Mouse (Mus musculus) heart, postnatal 36 days (tissue): ENCODE data around the gene 6820408C15Rik. TPM values are rescaled to one million over a fixed set of nuclear protein-coding genes. Genes with fewer than 3 reads are reported as not detected.
A peak's percentile ranks its signal among the peaks of the same experiment; 100 is the strongest.
"Not testable (repeated sequence)": the region's sequence is repeated elsewhere in the genome, so short reads cannot be mapped to it uniquely, and the experiment has no call there.

Source experiments
- DNase-seq, 2 experiments: peaks; one replicate each; pipeline ENCODE4 v3.0.0; 2021 to 2022
- intact Hi-C: fragments of 180-260 bp; cut with DNase I; formaldehyde crosslinking; loops from one replicate; pipeline ENCODE4 v1.15.1; 2025
- total RNA-seq, 2 experiments: library from RNA; stranded (reverse); gene quantifications; 2 replicates each; pipeline ENCODE4 v1.2.3; 2021

Gene 6820408C15Rik
- total RNA-seq, 2 experiments from 2014 or later: 2.0 to 2.1 TPM

- peak; percentile 87 to 88 for DNase-seq
- intact Hi-C loops: no loop called here
These were observed 9.3 kb upstream of the 6820408C15Rik start for GRCm38 (mm10) chr2:152406126-152406525.

- no peak for DNase-seq
- intact Hi-C loops: no loop called here
These were observed 5.6 kb upstream of the 6820408C15Rik start for GRCm38 (mm10) chr2:152409781-152410180.

DNA sequence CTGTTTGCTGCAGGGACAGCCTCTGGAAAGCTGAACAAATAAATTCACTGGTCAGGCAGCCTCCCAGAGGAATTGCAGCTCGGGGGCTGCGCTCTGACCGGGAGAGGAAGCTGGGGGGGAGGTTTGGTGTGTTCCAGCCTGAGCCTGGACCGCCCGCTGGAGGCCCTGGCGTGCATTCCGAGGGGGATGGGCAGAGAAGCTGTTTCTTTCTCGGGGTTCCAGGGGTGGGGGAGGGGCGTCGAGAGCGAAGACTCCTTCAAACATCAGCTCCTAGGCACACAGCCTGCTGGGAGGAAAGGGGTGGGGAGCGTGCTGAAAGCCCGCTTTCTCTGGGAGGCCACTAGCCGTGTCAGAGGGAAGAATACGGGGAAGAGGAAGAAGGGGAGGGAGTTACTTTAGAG, 4.4 kb upstream of the 6820408C15Rik start:
- DNase-seq: peak; percentile 73 to 77
- intact Hi-C loops: loop anchor here (1.0 kb wide), 1 partner anchor 14 kb away; no protein-coding TSS in a partner anchor

DNA sequence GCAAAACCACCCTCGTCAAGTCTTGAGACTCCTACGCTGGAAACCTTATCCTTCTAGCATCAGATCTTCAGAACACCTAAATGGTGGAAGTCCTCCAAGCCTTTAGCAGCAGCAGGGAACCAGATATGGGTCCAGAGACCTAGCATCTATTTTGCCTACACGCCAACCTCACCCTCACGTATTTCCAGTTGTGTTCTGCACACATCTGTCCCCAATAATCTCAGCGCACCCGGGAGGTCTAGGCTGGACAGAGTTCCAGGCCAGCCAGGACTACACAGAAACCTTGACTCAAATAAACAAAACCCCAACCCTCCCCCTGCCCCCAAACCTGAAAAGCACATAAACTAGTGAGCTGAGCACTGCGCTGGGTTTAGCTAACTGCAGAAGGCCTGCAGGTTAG, 3.9 kb upstream of the 6820408C15Rik start:
- intact Hi-C loops: loop anchor here (1.0 kb wide), 1 partner anchor 14 kb away; no protein-coding TSS in a partner anchor
- DNase-seq: no peak

DNA sequence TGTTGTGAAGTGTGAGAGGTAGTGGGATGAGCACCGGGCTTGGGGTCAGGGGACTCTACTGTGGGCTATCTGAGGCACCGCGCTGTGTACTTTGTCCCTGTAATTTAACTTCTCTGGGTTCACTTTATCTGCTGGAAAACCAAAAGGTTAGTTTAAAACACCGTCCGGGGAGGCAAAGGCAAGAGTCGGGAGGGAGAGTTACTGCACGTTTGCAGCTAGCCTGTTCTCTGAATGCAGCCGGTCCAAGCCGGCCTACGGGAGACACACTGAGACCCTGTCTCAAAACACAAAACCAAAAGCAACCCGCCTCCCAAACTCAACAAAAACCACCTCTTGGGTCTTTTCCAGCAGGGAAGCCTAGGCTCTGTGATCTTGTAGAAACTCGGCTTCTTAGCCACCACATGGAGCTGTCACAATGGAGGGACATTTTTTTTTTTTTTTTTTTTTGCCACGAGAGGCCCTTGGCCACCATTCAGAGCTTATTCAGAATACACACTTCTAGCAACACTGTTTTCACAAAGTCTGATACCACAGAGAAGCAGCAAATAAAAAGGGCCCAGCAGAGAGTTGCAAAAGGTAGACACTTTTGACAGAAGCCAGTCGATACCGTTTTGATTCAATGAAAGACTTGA, 2.7 kb upstream of the 6820408C15Rik start:
- no peak for DNase-seq
- intact Hi-C loops: no loop called here

DNA sequence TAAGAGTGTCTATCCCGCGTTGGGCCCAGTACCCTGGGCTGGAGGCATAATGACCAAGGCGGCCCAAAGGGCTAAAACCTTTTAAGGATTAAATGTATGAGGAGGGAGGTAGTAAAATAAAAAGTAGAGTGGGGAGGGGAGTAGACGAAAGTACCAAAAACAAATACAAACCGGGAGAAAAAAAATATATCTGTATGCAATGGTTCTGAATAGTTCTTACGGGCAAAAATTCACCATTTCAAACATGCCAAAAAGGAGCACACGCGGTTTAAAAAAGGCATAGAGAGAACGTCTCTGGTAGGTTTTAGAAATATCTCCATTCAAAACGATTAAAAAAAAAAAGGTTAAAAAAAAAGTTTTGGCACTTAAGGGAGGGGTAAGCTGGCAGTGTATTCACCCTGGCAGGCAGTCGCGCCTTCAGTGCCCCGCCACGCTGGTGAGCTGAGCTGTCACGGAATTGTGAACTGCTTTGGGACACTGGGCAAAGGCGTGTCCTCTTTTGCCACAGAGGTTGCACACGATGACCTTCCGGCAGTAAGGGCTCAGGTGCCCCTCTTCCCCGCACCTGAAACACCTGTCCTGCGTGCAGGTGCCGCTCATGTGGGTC, 2.1 kb upstream of the 6820408C15Rik start:
- DNase-seq: no peak
- intact Hi-C loops: no loop called here

GRCm38 (mm10) chr2:152413765-152414584, 1.4 kb upstream of the 6820408C15Rik start:
- peak; percentile 42 to 53 for DNase-seq
- intact Hi-C loops: loop anchor here (1.0 to 2.0 kb wide), 2 partner anchors 16 to 23 kb away; partner anchors contain the start of gene Sox12

GRCm38 (mm10) chr2:152414591-152415165, 709 bp upstream of the 6820408C15Rik start, which contains the start of gene Zcchc3:
Gene Zcchc3, minus strand, starts transcription at chr2:152415027.
- intact Hi-C loops: loop anchor here (1.0 to 2.0 kb wide), 2 partner anchors 16 to 22 kb away; partner anchors contain the start of gene Sox12
- peak; percentile 78 to 91 for DNase-seq

- DNase-seq: no peak
- intact Hi-C loops: loop anchor here (2.0 kb wide), 1 partner anchor 21 kb away; no protein-coding TSS in a partner anchor
These were observed 399 bp downstream of the 6820408C15Rik start for GRCm38 (mm10) chr2:152415786-152416185.

- no peak for DNase-seq
- intact Hi-C loops: no loop called here
These were observed 12.1 kb downstream of the 6820408C15Rik start for GRCm38 (mm10) chr2:152427493-152427892.

DNA sequence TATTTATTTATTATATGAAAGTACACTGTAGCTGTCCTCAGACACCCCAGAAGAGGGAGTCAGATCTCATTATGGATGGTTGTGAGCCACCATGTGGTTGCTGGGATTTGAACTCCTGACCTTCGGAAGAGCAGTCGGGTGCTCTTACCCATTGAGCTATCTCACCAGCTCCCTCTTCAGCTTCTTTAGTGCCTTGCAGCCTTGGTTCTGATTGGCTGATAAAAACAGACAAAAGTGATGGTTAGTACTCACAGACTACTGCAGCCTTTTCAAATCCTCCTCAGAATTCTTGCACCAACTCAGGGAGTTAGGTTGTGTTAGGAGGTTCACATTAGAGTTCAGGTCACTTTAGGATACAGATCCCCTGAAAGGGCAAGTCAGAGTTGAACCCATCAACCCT, 13.1 kb downstream of the 6820408C15Rik start:
- DNase-seq, intact Hi-C loops: not testable (repeated sequence)

DNA sequence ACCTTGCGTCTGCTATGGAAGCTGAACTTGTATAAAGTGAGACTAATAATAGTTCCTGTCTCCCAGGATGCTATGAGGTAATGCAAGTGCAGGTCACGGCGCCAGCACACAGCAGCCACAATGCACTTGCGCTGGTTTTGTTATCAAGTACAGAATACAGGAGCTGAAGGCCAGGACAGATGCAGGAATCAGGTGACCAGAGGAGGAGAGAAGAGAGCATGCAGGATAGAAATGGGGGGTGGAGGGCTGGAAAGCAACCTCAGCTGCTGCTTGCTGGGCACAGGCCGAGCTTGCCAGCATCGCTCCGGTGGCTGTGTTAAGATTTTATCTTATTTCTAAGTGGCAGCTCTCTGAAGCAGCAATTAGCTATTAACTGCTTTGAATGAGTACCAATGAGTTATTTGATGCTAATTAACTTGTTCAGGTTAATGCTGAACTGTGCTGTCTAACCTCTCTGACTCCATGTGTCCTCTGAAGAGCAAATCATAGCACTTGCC, 21.1 kb downstream of the 6820408C15Rik start:
- intact Hi-C loops: loop anchor here (2.0 kb wide), 2 partner anchors 22 to 72 kb away; partner anchors contain the start of genes 6820408C15Rik and Zcchc3
- DNase-seq: peak in 1 of 2 experiments; percentile 15

GRCm38 (mm10) chr2:152436983-152437860, 21.8 kb downstream of the 6820408C15Rik start:
- DNase-seq: peak; percentile 84 to 89
- intact Hi-C loops: loop anchor here (1.0 to 2.0 kb wide), 3 partner anchors 22 to 72 kb away; partner anchors contain the start of genes 6820408C15Rik and Zcchc3

DNA sequence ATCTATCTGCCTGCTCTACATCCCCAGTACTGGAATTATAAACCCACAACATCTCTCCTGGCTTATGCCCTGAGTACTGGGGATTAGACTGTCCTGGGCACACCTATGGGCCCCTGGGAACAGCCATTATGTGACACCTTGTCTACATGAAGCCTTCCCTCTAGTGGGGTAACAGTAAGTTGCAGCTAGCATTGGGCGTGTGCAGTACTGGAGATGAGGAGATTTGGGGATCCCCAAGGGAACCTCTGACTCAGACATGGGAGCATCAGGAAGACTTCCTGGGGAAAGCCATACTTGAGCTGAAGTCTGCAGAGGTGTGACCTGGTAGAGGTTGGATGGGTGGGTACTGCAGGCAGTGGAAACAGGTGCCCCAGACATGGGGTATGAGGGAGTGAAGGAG, 23.6 kb downstream of the 6820408C15Rik start:
- intact Hi-C loops: no loop called here
- no peak for DNase-seq

DNA sequence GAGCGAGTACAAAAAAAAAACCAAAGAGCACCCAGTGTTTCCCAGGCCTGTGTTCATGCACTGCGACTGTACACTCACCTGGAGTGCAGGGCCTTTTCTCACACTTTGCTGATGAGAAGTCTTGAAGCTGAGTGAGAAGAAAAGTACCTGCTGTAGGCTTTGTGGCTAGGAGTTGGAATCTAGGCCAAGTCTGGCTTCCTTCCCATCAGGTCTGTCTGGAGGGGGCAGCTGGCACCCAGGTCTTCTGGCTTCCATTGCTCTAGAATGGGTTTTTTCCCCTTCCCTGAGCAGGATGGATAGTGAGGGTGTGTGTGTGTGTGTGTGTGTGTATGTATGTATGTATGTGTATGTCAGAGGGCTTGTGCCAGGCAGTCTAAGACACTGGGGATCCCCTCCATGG, 24.4 kb downstream of the 6820408C15Rik start:
- intact Hi-C loops: no loop called here

GRCm38 (mm10) chr2:152442322-152442721, 26.9 kb downstream of the 6820408C15Rik start:
- intact Hi-C loops: no loop called here
- no peak for DNase-seq

More for the DNA sequence above, 24.4 kb downstream of the 6820408C15Rik start:
- DNase-seq: no peak

DNA sequence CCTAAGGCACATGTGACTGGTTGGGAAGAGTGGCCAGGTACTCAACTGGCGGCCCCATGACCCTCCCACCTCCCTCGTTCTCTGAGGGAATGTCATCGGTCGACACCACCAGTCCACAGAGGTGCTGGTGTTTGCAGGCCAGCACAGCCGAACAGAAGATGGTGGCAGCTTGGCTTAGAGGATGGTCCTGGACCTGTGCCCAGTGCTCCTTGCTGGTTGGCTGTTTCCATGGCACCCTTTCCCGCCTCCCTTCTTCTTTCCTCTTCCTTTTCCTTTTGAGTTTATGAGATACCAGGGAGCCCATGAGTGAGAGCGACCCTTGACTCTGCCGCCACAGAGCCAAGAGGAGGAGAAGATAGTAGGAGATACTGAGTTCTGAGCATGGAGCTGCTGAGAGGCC, 27.9 kb downstream of the 6820408C15Rik start:
- DNase-seq: no peak
- intact Hi-C loops: no loop called here

DNA sequence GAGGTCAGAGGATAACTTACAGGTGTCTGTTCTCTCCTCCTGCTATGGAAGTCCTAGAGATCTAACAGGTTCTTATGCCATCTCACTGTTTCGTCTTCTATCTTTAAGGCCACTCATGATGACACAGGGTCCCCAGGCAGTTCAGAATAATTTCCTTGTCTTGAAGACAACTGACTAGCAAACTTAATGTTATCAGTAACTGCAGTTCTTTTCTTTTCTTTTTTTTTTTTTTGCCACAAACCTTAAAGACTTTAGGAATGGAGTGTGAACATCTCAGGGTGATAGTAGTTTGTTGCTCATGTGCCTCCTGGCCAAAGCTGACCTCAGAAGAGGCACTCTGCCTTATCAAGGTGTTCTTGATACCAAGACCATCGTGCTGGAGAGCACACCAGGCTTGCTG, 31.3 kb downstream of the 6820408C15Rik start:
- intact Hi-C loops: no loop called here
- DNase-seq: no peak

GRCm38 (mm10) chr2:152447461-152447860, 32.1 kb downstream of the 6820408C15Rik start:
- DNase-seq: no peak
- intact Hi-C loops: no loop called here
